Mouse (Mus musculus): ENCODE measurements around the gene Spdye4c.

Spdye4c gene

DNA sequence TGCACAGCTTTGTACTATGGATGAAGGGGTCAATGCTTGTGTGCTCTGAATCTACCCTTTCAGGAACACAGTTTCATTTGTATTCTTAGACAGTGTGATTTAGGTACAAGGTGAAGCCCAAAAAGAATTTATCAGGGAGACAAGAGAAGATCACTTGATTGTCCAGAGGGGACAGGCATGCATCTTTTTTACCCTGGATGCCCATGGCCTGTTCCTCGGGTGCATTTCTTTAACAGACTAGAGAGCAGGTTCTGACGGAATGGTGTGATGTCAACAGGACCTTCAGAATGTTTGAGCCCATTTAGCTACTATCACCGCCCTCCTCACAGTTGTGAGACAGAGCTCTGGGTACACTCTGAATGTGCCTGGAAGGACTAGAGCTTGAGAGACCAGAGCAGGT, at the start of gene Spdye4c:
Spdye4c (plus strand) TSS at position 301 of the 400 bp plus-strand sequence.
- no peak for DNase-seq (ENCODE audit: low read depth in 1 of 2, low spot score in 2 of 2)

- no peak for DNase-seq (ENCODE audit: low read depth in 1 of 2, low spot score in 2 of 2)
Observed at GRCm38 (mm10) chr2:128543495-128543894, 47.5 kb upstream of the Spdye4c start.

GRCm38 (mm10) chr2:128544421-128545137, 46.4 kb upstream of the Spdye4c start:
- no peak for DNase-seq (ENCODE audit: low read depth in 1 of 2, low spot score in 2 of 2)

- no peak for DNase-seq (ENCODE audit: low read depth in 1 of 2, low spot score in 2 of 2)
Observed at GRCm38 (mm10) chr2:128545447-128545846, 45.6 kb upstream of the Spdye4c start.

- DNase-seq (ENCODE audit: low read depth in 1 of 2, low spot score in 2 of 2), result no peak
Observed at GRCm38 (mm10) chr2:128547079-128547478, 43.9 kb upstream of the Spdye4c start.

DNA sequence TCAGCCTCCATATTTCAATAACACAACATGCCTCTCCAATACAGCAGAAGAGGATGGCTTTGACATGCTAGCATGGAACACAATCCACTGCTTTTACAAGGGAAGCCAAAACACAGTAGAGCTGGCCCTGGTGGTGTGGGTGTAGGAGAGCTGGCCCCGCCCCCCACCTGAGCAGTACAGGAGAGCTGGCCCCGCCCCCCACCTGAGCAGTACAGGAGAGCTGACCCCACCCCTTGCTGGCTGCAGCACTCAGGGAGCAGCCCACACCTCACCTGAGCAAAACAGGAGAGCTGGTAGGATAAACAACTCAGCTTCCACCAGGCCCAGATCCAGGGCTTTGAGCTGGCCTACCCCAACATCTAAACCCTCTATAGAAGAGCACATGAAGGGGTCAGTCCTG, 42.7 kb upstream of the Spdye4c start:
- no peak for DNase-seq (ENCODE audit: low read depth in 1 of 2, low spot score in 2 of 2)

DNA sequence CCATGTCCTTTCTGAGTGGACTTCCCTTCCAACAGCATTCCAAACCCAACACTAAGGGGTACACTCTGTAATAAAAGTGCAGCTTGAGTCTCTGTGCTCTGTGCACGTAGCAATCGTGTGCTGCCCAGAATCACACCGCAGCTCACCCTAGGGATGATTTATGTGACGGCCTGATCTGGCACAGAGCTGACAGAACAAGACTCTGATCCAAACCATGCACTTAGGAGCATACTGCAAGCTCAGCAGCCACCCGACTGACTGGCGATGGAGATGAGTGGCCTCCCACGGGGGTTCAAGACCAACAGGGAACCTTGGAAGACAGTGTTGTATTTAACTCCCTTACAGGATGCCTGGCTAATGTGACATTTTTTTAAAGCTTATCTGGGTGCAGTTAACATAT, 41.4 kb upstream of the Spdye4c start:
- no peak for DNase-seq (ENCODE audit: low read depth in 1 of 2, low spot score in 2 of 2)

DNA sequence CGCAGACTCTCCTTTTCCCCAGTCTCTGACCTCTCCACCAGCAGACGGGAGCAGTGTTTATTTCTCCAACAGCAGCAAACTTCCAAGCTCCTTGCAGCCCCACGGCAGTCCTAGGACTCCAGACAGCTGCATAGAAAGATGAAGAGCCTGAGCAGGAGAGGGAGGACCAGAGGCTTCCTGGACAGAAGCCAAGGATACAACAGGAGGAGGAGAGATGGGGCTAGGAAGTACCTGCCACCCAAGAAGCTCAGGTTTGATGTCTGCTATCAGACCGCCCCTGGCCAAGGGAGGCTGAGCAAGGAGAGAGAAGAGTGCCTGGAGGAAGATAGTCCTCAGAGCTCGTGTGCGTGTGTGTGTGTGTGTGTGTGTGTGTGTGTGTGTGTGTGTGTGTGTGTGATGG, 41.0 kb upstream of the Spdye4c start:
- DNase-seq (ENCODE audit: low read depth in 1 of 2, low spot score in 2 of 2), result no peak

DNA sequence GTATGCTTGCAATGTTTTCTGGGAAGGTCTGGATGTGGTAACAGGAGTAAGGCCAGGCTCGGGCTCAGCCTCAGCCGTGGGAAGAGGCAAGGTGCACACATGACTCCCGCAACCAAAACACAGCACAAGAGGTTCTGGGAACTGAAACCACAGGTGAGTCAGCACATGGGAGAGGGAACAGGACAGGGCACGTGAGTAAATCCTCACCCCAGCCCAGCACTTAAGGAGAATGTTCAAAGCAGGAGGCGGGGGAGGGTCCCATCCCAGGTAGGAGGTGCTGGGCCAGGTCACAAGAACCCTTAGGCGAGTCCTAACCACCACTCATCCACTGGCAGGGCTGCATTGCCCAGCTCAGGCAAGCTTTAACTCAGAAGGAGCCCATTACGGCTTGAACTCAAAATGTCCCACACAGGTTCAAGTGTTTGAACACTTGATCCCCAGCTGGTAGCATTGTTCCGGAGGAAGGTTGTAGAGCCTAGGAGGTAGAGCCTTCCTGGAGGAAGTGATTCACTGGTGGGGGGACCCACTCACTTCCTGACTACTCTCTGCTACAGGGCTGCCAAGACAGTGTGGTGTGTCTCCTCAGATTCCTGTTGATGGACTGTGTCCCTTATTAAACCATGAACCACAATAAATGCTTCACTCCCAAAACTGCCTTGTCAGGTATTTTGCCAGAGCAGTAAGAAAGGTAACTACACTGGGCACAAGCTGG, 38.8 kb upstream of the Spdye4c start:
- no peak for DNase-seq (ENCODE audit: low read depth in 1 of 2, low spot score in 2 of 2)

- DNase-seq (ENCODE audit: low read depth in 1 of 2, low spot score in 2 of 2), result no peak
Observed at GRCm38 (mm10) chr2:128552798-128553720, 38.0 kb upstream of the Spdye4c start.

GRCm38 (mm10) chr2:128555082-128555481, 35.9 kb upstream of the Spdye4c start:
- no peak for DNase-seq (ENCODE audit: low read depth in 1 of 2, low spot score in 2 of 2)

DNA sequence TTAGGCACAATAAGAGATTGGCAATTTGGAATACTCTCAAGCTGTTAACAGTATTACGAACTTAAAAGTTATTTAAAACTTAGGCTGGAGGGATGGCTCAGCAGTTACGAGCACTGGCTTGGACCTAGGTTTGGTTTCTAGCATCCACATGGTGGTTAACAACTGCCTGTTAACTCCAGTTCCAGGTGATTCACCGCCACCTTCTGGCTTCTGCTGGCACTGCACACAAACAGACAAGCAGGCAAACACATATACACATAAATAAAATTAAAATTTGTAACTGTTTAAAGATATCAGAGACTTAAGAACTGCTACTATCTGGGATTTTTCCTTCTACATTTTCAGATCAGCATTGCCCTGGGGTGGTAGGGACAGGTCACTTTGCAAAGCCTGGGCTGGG, 26.8 kb upstream of the Spdye4c start:
- DNase-seq (ENCODE audit: low read depth in 1 of 2, low spot score in 2 of 2), result no peak

DNA sequence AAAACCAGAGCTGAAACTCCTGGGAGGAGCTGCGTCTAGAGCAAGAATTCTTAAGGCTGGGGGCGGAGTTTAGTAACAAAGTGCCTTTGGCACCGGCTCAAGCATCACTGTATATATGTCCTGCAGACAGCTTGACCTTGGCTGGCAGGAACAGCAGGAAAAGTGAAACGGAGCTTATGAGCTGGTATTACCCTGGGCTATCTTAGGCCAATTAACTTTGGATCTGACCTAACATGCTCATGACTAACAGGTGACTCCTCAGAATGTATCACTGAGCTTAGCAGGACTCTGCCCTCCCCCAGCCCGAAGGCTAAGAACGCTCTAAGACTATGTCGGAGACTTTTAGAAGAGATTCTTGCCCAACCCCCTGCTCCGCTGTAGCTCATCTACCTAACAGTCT, 25.1 kb upstream of the Spdye4c start:
- DNase-seq (ENCODE audit: low read depth in 1 of 2, low spot score in 2 of 2), result no peak

GRCm38 (mm10) chr2:128566304-128567147, 24.5 kb upstream of the Spdye4c start:
- DNase-seq (ENCODE audit: low read depth in 1 of 2, low spot score in 2 of 2), result no peak

DNA sequence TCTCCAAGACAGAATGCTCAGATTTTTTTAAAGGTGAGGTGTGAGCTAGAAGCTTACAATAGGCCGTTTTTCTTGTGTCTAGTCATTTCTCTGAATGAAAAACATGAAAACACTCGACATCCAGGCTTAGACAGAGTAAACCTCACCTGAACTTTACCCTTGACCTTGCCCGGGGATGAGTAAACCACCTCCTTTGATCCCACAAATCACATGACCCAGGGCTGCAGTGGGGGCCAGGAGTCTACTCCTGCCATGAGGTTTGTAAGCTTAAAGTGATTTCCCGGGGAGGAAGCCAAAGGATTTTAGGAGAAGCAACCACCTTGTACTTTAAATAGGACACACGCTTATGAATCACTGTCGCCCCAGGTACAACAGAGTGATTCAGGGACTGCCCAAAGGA, 23.0 kb upstream of the Spdye4c start:
- no peak for DNase-seq (ENCODE audit: low read depth in 1 of 2, low spot score in 2 of 2)

DNA sequence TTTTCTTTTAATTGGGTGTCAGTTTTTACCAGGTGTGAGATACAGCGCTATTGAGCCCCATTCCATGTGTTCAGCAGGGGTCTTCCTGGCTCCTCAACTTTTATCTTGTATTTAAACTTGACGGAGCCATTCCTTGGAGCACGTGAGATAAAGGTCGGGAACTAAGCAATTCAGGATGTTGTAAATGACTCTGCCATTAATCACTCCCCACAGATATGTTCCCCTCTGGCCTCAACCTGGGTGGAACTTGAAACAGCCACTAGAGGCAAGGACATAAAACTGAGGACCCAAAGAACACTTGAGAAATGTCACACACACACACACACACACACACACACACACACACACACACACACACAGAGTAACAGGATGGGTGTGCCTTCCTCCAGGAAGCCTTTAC, 22.5 kb upstream of the Spdye4c start:
- no peak for DNase-seq (ENCODE audit: low read depth in 1 of 2, low spot score in 2 of 2)

- no peak for DNase-seq (ENCODE audit: low read depth in 1 of 2, low spot score in 2 of 2)
Observed at GRCm38 (mm10) chr2:128571001-128571400, 20.0 kb upstream of the Spdye4c start.

DNA sequence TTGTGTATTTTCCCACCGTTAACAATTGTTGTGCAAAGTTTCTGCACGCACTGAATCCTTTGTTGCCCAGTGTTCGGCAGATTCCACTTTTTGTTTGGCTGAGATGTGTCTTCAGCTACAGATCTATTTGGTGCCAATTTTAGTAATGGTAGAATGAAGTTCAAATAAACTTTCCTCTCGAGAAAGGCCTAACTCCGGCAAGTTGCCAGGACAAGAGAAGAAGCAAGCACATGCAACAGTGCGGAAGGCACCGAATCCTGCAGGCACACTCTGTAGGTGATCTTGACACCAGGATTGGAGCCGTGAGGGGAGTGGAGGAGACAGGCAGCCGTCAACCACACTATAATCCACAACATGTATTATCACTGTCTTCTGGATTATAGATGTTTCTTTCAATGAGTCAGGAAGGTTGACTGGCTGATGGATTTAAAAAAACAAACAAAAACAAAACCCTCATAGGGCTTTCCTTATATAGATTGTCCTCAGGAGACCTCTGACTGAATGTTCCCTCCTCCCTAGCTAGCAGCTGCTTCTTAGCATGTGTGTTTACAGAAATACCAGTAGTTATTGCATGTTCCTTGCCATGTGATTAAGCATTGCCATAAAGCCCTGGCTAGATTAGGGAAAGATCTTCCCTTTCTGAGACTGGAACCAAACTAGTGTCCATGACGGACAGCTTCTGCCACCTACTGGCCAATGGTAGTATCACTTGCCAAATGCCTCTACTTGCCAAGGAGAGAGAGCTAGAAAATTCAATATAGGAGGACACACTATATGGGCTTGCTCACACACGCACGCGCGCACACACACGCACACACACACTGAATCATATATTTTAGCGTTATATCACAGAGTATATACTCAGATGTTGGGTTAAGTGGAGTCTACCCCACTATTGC, 18.0 kb upstream of the Spdye4c start:
- DNase-seq (ENCODE audit: low read depth in 1 of 2, low spot score in 2 of 2), result peak; percentile 33 to 64

- no peak for DNase-seq (ENCODE audit: low read depth in 1 of 2, low spot score in 2 of 2)
Observed at GRCm38 (mm10) chr2:128582881-128583280, 8.1 kb upstream of the Spdye4c start.

GRCm38 (mm10) chr2:128592301-128592700, 1.3 kb downstream of the Spdye4c start:
- DNase-seq (ENCODE audit: low read depth in 1 of 2, low spot score in 2 of 2), result no peak

Data from monocyte, adult 2 months (primary cell).